Mouse (Mus musculus): ENCODE data around the gene Thsd4.

DNA sequence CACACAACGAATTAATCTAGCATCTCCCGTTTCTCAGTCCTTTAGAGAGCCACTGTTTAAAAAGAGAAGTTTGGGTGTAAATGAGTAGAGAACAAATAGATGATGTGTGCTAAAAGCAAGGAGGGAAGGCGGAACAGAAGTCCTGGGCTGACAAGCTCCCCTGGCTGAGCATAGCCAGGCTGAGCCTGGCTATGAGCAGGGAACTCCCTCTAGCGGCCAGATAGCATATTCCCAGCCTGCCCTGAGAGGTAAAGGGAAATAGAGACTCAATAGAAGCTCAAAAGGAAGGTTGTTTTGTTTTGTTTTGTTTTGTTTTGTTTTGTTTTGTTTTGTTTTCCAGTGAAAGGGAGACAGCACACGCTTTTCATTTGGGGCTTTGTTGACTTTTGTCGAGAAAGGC is 552.5 kb downstream of the Thsd4 start:
- TF ChIP-seq E2F4 (IDR thresholded peaks at IDR 0.05; ENCODE audit: insufficient read depth) (no peak), POLR2A (IDR thresholded peaks at IDR 0.05; ENCODE audit: insufficient read length, low read depth) (no peak), MYOD1 (IDR thresholded peaks at IDR 0.05; ENCODE audit: control insufficient read depth in 1 of 3, insufficient read length in 2 of 3, low read depth in 2 of 3) (no peak), POLR2AphosphoS2 (IDR thresholded peaks at IDR 0.05; ENCODE audit: insufficient read length, low read depth) (no peak), USF1 (IDR thresholded peaks at IDR 0.05; ENCODE audit: low read depth) (no peak), CEBPB (IDR thresholded peaks at IDR 0.05; ENCODE audit: insufficient read depth, poor library complexity, severe bottlenecking) (no peak), TCF12 (IDR thresholded peaks at IDR 0.05; ENCODE audit: insufficient read depth, poor library complexity, severe bottlenecking) (no peak), MYOG (IDR thresholded peaks at IDR 0.05; ENCODE audit: control insufficient read depth in 1 of 3, insufficient read depth in 1 of 3, insufficient read length in 2 of 3, low read depth in 2 of 3) (no peak)

All from myocyte (in vitro differentiated cells).